Mouse (Mus musculus) embryonic fibroblast, embryonic 13.5 days (primary cell): ENCODE measurements around the gene Tmem86a.

Source experiments
- CTCF ChIP-seq: IDR thresholded peaks from 2 replicates; pipeline ENCODE4 v1.5.1; 2011; ENCODE audit warnings: mild to moderate bottlenecking, control low read depth, low read length, moderate library complexity, borderline replicate concordance; ENCODE audit not compliant: insufficient read depth
- POLR2A ChIP-seq: IDR thresholded peaks from 2 replicates; pipeline ENCODE4 v1.6.1; 2011; ENCODE audit warnings: low read depth, mild to moderate bottlenecking, control low read depth, low read length, moderate library complexity

- TF ChIP-seq CTCF (no peak), POLR2A (no peak)
These were observed 30.5 kb downstream of the Tmem86a start for GRCm38 (mm10) chr7:47080868-47081267.
